Mouse (Mus musculus): ENCODE results near the gene Ankrd55.

Ankrd55 gene

DNA sequence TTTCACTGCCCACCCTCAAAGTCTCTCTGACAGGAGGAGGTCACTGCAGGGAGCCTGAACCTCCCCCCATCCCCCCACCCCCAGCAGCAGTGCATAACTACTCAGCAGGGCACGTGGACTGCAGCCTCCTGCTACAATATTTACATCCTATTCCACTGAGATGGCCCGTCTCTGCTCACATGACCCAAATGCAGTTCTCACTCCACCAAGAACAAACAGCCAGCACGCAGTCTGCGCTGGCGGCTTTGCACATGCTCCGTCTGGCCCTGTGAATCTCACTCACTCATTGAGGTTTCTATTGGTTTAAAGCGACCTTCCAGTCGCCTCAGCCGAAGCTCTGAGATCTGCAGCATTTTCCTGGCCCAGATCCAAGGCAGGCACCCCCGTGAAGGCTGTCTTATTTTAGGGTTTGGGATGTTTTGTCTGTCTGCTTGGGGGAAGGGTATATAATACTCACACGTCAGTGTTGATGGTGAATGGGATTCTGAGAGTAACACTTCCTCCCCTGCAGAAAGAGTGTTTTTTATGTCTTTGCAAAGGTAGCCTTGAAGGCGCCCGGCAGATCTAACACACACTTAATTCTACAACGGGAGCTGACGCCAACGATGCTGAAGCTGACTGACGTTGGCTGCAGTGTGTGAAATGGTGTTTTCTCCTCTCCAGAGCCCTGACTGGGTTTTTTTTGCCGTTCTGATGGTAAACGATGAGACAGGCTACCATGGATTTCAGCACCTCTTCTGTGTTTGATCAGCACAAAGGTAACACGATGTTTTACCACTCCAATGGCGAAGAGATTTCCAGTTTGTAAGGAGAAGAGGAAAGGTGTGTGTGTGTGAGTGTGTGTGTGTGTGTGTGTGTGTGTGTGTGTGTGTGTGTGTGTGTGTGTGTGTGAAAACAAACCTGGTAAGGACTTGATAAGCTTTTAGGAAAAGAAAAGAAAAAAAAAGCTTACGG is at the start of gene Ankrd55:
Ankrd55 (plus strand) TSS at position 227 of the 954 bp plus-strand sequence.
- DNase-seq = peak; percentile 57

DNA sequence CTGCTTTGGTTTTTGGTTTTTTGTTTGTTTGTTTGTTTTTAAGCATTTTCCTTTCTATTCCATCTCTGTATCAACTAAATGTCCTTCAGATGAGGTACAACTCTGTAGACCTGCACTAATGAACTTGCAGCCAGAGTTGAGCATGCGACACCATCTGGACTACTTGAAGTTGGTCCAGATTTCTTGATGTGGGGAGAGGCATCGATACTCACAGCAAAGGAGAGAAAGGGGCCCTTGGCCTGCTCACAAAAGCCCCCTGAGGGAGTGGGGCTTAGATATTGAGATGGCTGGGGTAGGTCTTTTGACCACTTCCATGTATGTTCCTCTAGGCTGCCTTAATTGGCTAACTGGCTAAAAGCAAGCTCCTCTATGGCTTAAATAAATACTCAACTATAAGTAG is 49.0 kb upstream of the Ankrd55 start:
- DNase-seq = no peak

DNA sequence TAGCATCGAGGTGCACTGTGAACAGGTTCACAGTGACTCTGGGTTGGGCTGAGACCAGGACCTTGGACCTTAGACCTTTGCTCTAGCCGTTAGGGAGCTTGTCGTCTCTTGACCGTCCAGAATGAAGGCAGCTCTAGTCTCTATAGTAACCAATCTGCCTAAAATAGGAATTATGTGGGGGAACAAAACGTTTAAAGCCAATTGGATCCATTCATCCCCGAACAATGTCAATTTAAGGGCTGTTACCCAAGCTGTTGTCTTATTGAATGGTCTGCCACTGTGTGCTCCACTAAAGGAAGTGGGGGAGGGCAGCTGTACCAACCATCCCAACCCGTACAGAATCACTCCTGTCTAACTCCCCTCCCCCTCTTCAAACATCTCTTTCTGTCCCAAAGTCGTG is 46.8 kb upstream of the Ankrd55 start:
- no peak for DNase-seq

DNA sequence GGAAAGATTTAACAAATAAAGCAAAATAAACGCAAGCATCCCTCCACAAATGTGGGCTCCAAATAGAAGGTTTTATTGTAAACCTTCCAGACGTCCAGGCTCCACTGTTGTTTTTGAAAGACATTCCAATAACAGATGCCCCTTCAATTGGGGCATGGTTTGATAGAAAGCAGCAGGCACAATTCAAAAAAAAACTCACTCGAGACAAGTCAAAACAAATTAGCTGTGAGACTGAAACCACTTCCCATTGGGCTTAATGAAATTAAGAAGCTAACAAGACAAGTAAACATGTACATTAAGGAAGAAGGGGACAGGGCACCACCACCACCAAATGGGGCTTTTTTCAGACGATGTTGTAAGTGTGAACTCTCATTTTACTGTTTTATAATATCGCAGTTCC is 43.1 kb upstream of the Ankrd55 start:
- DNase-seq = no peak

DNA sequence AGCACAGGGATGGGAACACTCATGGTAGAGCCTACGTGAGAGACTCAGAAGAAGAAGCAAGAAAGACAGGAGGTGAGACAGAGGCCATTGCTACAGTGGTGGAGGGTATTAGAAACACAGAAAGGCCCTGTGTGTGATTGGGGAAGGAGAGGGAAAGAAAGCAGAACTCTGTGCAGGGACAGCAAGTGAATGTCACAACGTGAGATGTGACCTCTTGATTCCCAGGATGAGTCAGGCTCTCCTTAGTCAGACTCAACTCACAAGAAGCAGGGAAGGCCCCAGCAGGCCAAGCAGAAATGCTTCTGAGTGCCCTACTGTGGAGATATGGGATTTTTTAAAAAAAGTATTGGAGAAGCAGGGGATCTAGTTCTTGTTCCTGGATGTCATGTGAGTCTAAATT is 36.8 kb upstream of the Ankrd55 start:
- no peak for DNase-seq

DNA sequence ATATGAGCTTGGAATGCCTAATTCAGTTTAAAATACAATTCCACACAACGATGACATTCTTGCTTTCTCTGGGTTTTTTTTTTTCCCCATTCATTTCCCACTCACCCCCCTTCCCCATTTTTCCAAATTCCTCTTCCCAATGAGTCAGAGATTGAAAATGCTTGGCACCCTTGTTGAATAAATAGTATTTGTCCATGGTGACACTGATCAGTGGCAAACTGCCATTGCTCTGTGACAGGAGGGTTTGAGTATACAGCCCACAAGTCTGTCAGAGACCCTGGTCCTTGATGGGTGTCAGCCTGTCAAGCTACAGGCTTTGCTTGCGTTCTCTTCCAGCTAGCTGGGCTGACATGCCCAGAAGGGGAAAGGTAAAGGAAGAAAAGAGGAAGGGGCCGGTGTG is 36.2 kb upstream of the Ankrd55 start:
- DNase-seq = peak; percentile 75

DNA sequence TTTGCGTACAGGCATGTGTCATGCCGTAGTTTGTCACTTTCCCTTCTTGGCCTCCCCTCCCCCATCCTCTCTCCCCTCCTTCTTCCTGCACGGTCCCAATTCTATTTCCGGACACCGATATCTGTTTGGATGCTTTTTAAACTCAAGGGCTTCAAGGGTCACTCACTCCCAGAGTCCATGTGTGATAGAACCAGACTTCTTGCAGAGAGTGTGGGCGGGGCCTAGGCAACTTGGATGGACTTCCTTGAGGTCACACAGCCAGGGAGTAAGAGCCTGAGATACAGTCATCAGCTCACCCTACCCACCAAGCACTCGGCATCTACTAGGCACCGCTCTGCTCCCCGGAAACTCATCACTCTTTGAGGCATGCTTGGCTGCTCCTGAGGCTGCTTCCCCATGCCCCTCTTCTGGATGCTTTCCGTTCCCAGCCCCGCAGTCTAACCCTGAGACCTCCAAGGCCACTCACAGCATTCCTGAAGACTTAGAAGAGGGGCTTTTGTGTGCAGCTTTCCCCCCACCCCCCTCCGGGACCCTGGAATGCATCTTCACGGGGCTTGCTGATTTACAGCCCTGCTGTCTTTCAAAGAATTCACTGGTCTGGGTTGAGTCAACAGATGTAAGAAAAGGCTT is 35.1 kb upstream of the Ankrd55 start:
- DNase-seq = peak; percentile 43

DNA sequence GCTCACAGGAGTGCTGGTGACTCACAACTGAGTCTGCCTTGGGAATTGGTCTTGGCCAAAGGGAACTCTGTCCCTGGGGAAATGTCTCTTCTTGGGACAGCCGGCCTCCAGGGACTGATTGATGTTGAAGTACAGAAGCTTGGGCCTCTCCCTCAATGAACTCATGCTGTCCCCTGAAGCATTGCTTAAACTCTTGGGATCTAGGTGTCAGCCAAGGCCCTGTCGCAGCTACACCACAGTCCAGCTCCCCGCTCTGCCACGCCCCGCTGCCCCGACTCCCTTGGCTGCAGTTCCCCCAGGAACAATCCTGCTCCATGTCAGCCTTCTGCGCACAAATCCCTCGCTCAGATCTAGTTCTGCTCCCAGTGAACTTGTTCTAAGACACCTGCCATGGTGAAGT is 34.1 kb upstream of the Ankrd55 start:
- DNase-seq = peak; percentile 76

DNA sequence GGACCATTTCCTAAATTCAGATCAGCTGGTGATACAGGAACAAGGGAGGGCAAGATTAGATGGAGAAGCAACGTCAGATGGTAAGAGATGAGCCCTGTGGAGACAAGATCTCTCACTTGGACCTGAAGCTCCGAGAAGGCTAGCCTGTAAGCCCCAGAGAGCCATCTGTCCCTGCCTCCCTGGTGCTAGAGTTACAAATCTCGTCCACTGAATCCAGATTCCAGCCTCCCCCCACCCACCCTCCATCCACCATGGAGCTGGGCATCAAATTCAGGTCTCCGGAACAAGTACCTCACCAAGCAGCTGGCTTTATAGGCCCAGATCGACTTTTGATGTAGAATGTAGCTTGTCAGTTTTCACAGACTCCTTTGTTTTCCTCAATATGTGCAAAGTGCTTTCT is 32.4 kb upstream of the Ankrd55 start:
- no peak for DNase-seq

DNA sequence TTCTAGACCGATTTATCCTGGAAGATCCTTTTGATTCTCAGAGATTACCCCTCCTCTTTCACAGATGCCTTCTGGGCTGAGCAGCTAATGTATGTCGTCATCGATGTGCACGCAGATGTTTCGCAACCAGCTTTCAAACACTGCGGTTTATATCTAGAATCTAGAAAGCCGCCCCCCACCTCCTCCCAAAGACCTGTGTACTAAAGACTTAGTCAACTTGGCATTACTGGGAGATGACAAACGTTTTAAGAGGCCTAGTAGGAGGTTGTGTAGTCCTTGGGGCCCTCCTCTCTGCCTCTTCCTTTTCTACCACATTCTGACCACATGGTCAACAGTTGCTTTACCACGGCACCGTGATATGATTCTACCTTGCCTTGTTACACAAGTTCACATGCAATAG is 29.8 kb upstream of the Ankrd55 start:
- no peak for DNase-seq

DNA sequence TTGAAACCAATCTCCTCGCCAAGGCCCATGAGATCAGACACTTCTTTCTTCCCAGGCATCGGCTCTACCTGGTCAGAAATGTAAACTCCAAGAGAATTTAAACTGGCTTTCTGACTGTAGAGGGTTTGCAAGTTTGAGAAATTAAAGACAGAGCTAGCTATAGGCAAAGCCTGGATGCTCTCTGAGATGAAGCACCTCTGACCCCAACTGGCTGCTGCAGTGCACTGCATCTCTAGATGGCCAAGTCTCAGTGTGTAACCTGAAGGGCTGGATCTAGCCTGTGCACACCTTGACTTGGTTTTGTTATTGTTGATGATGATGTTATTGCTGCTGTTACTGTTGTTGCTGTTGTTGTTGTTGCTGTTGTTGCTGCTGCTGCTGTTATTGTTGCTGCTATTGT is 28.9 kb upstream of the Ankrd55 start:
- peak; percentile 81 for DNase-seq

DNA sequence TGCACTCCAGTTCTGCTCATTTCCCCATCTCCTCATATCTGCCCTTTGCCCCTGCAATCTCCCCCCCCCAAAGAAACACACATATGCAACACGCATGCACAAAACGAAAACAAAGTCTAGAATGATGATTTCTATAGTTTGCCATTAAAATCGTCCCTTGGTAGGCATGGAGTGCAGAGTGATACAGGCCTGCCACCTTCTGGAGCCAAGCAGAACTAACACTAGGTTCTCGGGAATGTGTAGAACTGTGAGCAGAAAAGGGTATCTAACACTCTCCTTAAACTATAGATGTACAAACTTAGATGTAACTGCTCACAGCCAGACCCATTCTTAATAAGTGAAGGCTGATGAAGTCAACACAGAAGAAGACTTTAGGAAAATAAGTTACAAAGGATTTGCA is 23.6 kb upstream of the Ankrd55 start:
- DNase-seq = peak; percentile 25

DNA sequence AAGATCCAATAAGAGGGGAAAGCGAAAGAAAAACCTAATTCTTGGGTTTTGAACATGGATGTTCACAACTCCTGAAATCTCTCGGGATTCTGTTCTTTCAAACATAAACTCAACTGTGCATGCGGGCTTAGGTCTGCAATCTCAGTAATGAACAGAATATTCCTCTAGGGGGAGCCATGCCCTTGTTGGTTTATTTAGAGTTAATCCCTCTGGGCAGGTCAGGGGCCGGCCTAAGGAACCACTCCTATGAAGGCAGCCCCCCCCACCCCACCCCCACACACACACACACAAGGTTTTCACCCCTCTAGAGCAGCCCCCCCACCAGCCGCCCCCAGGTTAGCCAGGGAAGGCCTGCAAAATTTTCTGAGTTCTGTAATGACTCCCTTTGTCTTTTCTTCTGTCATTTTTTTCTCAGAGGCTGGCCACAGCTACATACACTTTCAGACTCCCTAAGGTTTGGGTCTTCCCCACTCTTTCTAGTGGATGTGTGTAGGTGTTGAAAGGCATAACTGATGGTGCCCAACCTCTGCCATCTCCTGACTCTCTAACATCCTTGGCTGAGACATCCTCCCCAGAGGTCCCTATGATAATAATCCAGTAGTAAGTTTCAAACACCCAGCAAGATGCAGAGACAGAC is 16.2 kb upstream of the Ankrd55 start:
- DNase-seq = peak; percentile 61

DNA sequence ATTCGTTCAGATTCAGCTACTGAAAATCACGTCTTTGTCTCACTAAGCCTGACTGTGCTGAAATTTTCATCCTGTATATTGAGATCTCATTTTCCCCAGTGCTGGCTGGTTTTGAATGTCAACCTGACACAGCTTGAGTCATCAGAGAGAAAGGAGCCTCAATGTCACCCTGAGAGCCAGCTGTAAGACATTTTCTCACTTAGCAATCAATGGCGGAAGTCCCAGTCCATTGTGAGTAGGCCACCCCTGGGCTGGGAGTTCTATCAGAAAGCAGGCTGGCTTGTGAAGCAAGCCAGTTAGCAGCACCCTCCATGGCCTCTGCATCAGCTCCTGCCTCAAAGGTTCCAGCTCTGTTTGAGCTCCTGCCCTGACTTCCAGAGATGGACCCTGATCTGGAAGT is 13.6 kb upstream of the Ankrd55 start:
- DNase-seq = no peak

DNA sequence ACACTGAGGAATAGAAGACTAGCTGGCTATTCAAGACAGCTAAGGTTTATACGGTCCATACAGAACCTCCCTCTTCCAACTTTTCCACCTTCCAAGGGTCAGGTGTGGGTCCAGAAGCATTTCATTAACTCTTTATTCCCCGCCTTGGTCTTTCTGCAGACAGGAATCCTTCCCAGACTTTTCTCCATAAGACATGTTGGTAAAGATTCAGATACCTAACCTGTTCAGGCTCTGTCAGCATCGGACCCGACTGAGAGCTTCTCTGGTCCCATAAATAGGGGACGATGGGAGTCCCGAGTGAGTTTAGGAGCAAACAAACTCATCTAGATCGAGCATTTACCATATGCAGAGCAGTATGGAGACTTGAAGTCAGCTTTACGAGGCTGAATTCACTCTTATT is 12.3 kb upstream of the Ankrd55 start:
- no peak for DNase-seq

DNA sequence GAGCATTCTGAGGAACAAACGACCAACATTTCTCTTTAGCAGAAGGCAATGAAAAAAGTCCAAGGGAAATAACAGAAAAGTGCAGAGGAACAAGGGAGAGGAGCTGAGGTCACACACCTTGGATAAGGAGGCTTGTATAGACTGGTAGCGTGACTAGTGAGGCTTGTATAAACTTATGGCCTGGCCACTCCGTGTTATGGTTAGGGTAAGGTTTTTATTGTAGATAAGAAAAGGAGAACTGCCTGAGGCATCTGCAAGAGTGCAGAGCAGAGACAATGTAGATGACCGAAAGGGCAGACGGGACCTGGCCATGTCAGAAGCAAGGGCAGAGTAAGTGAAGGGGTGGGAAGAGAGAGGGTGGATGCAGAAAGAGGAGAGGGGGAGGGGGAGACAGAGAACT is 10.7 kb upstream of the Ankrd55 start:
- no peak for DNase-seq

DNA sequence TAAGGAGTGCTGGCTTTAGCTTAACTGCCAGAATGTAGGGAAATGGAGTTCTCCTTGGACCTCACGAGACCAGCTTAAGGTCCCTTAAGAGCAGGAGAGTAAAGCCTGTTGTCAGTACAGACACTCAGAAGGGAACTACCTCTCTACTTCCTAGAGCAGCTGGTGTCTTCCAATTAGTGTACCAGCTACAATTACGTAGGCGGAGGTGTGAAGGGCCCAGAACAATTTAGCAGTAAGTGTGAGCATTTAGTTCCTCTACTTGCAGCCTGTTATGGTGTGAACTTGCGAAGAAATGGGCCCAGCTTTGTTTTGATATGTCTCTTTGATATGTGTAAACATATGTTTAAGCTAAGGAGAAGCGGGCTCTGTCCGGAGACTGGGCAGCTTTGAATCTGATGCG is 10.0 kb upstream of the Ankrd55 start:
- DNase-seq = no peak

DNA sequence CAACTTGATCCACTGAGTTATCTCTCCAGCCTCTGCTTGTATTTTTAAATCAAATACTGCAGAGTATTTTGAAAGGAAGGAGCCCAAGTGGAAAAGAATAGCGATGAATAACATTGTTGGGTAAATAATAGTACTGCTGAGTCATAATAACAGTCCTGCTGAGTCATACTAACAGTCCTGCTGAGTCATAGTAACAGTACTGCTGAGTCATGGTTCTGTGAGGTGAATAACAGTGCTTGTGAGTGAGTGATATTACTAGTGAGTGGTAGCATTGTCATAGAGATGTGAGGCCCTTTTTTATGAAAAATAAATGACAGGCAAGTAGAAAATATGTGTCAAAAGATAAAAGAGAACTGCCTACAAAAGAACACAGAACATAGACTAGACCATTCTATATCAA is 1.1 kb upstream of the Ankrd55 start:
- no peak for DNase-seq

DNA sequence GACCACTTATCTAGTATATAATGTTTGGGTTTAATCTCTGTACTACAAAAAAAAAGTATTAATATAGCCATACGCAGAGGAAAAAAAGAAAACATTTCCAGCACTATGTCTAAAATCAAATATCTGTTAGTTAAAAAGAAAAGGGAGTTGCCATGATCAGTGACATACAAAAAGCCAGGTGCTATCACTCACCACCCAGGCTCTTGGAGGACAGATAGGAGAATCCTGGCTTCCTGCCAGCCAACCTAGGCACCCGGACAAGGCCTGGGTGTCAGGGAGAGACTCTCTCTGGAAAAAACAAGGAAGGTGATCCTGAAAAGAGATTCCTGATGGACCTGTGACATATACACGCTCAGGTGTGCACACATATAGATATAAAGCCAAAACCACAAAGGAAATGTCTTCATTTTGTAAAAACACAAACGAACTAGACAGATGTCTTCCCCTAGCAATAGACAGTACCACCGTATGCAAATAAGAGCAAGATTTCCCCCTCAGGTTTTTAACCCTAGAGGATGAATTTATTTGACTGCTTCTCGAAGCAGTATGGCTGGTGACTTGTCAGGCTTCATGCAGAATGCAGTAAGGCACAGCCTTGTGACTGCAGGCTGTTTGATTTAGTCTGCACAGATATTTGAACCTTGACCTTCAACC is 553 bp upstream of the Ankrd55 start:
- no peak for DNase-seq

DNA sequence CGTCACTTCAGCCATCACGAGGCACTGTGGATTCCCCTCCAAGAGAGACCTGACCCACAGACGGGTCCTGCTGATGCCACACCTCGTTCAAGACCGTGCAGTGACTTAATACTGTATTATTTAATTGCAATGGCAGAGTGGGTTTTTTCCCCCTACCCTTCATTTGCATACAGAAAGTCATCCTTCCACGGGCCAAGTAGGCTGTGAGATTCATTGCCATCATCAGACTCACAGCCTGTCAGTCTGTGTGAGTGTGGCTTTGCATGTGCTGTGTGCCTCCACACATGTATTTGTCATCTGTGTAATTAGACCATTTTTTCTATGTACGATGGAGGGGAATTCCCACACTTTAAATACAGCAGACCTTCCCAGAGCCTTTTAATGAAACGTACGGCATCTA is 1.1 kb downstream of the Ankrd55 start:
- DNase-seq = no peak

DNA sequence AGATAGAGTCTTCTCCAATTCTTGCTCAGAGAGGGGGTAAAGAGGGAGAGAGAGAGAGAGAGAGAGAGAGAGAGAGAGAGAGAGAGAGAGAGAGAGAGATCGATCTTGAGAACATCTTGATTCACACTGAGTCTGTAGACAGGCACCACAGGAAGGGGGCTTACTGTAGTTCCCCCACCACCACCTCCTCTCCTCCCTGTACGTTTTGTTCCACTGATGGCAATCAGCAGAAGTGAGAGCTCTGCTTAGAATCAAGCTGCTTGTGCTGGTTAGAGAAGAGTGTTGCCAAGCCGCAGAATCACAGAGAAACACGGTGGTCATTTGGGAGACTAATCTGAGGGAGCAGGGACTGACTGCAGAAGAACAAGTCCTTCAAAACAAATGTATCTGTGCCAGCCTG is 1.7 kb downstream of the Ankrd55 start:
- no peak for DNase-seq

DNA sequence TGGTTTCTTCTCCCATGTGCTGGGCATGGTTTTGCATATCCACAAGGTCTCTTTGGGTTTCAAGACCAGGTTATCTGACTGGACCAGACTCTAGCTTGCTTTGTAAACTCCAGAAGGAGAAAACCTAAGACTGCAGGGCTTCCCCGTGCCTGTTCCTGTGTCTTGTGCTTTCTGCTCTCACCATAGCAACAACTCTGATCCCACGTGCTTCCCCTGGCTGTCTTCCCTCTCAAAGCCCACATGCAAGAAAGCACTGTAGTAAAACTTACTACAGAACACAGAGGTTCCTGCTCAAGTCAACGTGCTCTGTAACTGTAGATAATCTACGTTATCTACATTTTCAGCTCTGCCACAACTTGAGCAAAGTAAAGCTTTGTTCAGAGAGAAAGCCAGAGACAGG is 4.2 kb downstream of the Ankrd55 start:
- DNase-seq = no peak

DNA sequence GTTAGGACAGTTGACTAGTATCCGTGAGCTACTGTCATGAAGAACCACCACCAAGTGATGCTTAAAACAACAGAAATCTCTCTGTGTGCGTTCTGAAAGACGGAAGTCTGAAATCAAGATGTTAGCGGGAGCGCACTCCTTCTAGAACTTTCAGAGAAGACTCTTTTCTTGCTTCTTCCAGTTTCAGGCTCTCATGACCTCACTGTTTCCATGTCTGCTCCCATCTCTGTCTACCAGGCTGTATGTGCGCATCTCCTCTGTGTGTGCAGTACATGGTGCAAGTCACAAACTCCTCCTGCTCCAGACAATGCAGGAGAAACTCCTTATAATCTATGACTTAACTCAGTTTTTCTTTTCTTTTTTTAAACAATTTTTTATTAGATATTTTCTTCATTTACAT is 4.8 kb downstream of the Ankrd55 start:
- no peak for DNase-seq

DNA sequence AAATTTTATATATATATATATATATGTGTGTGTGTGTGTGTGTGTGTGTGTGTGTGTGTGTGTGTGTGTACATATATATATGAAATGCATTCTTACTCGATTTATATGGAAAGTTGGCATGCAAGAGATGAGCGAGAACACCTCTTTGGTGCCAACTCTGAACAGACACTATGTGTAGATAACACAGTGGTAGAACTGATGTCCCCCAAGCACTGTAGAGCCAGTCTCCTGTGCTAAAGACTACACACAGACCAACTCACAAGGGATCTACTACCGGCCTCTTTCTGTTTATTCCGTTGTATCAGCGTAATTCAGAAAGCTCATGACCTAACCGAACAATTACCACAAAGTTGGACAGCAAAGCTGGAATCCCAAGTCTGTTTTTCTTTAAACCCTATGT is 6.2 kb downstream of the Ankrd55 start:
- DNase-seq = no peak

All from lung, postnatal 10 days (tissue).